In the genomic region with DNA sequence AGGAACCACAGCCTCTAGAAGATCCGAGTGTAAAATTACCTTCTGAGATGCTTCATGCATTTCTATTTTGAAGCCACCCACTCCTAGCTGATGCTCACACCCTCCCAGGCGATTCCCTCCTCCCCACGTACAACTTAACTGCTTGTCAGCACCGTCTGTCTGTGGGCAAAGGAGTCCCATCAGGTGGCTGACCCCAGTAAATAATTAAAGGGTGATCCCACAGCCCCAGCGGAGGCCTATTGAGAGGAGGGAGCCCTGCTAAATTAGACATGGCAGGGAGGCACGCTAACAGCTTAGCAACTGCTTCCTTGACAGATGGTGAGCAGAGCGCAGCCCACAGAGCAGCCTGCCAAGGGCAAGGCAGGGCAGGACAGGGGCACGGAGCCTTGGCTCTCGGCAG, we compare ENCODE assay signal across 9 mouse cellular contexts. TPM values are rescaled to one million over a fixed set of nuclear protein-coding genes. Genes with fewer than 3 reads are reported as not detected.
DNase-seq lines count a peak whose midpoint lies in the region; ATAC-seq lines count a peak whose summit lies in the region.
"Had no signal": no experiment of that assay in that cellular context is flagged by ENCODE, and none has a peak within 500 bp of the region (broad histone marks: within the 10 kb centered on the region; RNA-seq: fewer than 3 reads in every experiment).

No protein-coding gene starts in this region.

- H3K4me1 ChIP-seq in heart, embryonic 14.5 days (ENCODE audit: control insufficient read depth in 2 of 2, insufficient read depth in 2 of 2, low read length in 2 of 2): peaks cover 30 to 39% of the 10 kb centered on the region in 2 experiments
- peaks cover 39% of the 10 kb centered on the region for H3K4me1 ChIP-seq in hindbrain, embryonic 15.5 days (replicated peaks)
- peaks cover 23% of the 10 kb centered on the region; the same call in 1 of the 2 replicates for H3K4me1 ChIP-seq in neural tube, embryonic 14.5 days (ENCODE audit: control insufficient read depth, insufficient read depth, low read length)

- H3K4me3 ChIP-seq in heart, embryonic 14.5 days (ENCODE audit: control insufficient read depth in 1 of 2, insufficient read depth in 1 of 2, low read depth in 1 of 2, low read length in 2 of 2): no peak overlapping the region
- no peak overlapping the region for H3K4me3 ChIP-seq in hindbrain, embryonic 15.5 days
- no peak overlapping the region for H3K4me3 ChIP-seq in neural tube, embryonic 14.5 days (ENCODE audit: low read depth, low read length)

- no peak for DNase-seq in heart, postnatal 10 days
- peak; percentile 67 to 74 for DNase-seq in cerebellum, postnatal 25 days
- no peak for DNase-seq in urinary bladder, postnatal 10 days (ENCODE audit: low spot score)
- no peak for DNase-seq in natural killer cell, adult 2 months (ENCODE audit: low spot score in 2 of 2)
- no peak for DNase-seq in testis, postnatal 10 days (ENCODE audit: low spot score)
- DNase-seq: heart, adult 11 months had no signal

- H3K27ac ChIP-seq in heart, embryonic 14.5 days (replicated peaks in 1 of 2; ENCODE audit: control insufficient read depth in 1 of 2, insufficient read depth in 1 of 2, low read depth in 2 of 2, low read length in 2 of 2): no peak overlapping the region
- H3K27ac ChIP-seq in hindbrain, embryonic 15.5 days (replicated peaks): peak overlapping the region; percentile 20
- H3K27ac ChIP-seq in neural tube, embryonic 14.5 days (ENCODE audit: low read depth, low read length): peak overlapping the region; percentile 60; the same call in 1 of the 2 replicates

- H3K27me3 ChIP-seq in heart, embryonic 14.5 days (ENCODE audit: control insufficient read depth, insufficient read depth, low read length): no peaks in the 10 kb centered on the region
- no peaks in the 10 kb centered on the region for H3K27me3 ChIP-seq in hindbrain, embryonic 15.5 days
- H3K27me3 ChIP-seq in neural tube, embryonic 14.5 days (ENCODE audit: control insufficient read depth, insufficient read depth, low read length): no peaks in the 10 kb centered on the region

- H3K9me3 ChIP-seq in heart, embryonic 14.5 days (ENCODE audit: control insufficient read depth, low read length): no peaks in the 10 kb centered on the region
- no peaks in the 10 kb centered on the region for H3K9me3 ChIP-seq in hindbrain, embryonic 15.5 days
- H3K9me3 ChIP-seq in neural tube, embryonic 14.5 days (ENCODE audit: control insufficient read depth, low read length): no peaks in the 10 kb centered on the region

- peak overlapping the region; percentile 41; the same call in 1 of the 2 replicates for H3K9ac ChIP-seq in heart, embryonic 14.5 days (ENCODE audit: low read length)
- H3K9ac ChIP-seq in hindbrain, embryonic 15.5 days: no peak overlapping the region
- no peak overlapping the region for H3K9ac ChIP-seq in neural tube, embryonic 14.5 days (replicated peaks; ENCODE audit: low read depth, low read length)

- H3K36me3 ChIP-seq in heart, embryonic 14.5 days (ENCODE audit: control insufficient read depth, insufficient read depth, low read length): no peaks in the 10 kb centered on the region
- no peaks in the 10 kb centered on the region for H3K36me3 ChIP-seq in hindbrain, embryonic 15.5 days
- H3K36me3 ChIP-seq in neural tube, embryonic 14.5 days (ENCODE audit: control insufficient read depth, insufficient read depth, low read length): no peaks in the 10 kb centered on the region

- ATAC-seq in heart, embryonic 14.5 days (ENCODE audit: insufficient number of reproducible peaks, insufficient read depth, low FRiP score, low read depth): no peak
- ATAC-seq in hindbrain, embryonic 15.5 days (ENCODE audit: low FRiP score, low read depth): peak; percentile 62; the same call in 1 of the 2 replicates
- ATAC-seq in neural tube, embryonic 14.5 days (ENCODE audit: low read depth): peak; percentile 51; the same call in 1 of the 2 replicates

- intact Hi-C loops in heart, postnatal 10 days (cut with DNase I): no loop called here

- H3K4me2 ChIP-seq in heart, embryonic 14.5 days (ENCODE audit: low read length): no peak overlapping the region
- no peak overlapping the region for H3K4me2 ChIP-seq in hindbrain, embryonic 15.5 days
- no peak overlapping the region for H3K4me2 ChIP-seq in neural tube, embryonic 14.5 days (ENCODE audit: low read depth, low read length)

- WGBS in heart, embryonic 14.5 days: 34% methylated on average over 9 of the region's 9 CpGs
- 13% methylated on average over 9 of the region's 9 CpGs for WGBS in hindbrain, embryonic 15.5 days
- WGBS in neural tube, embryonic 14.5 days: 12% methylated on average over 9 of the region's 9 CpGs

RNA-seq across cellular contexts. Expression of a gene that starts 29.5 kb away (rescaled TPM):
- polyA plus RNA-seq in heart, embryonic 14.5 days (2014; fragmentation: Nextera tagmentation; extraction: Ambion mirVana): 4.3 and 5.8 TPM in 2 replicates
- 10 to 100 TPM; 10.4 to 11.9 TPM for total RNA-seq in heart, postnatal 10 days (2021)
- polyA plus RNA-seq in hindbrain, embryonic 15.5 days (2015; fragmentation: Nextera tagmentation; extraction: Ambion mirVana): 5.0 and 5.6 TPM in 2 replicates
- polyA plus RNA-seq in neural tube, embryonic 14.5 days (2014; fragmentation: Nextera tagmentation; extraction: Ambion mirVana): 8.6 and 8.9 TPM in 2 replicates

Comparison
In these comparisons a context has a peak if more than half of its experiments do, and no peak if none do; other contexts are left out.
1. H3K27ac ChIP-seq: peak in hindbrain, embryonic 15.5 days (single experiment) and neural tube, embryonic 14.5 days (single experiment); none in heart, embryonic 14.5 days (0 of 2).
2. DNase-seq: peak in cerebellum, postnatal 25 days (2 of 2); none in heart, postnatal 10 days (0 of 2), urinary bladder, postnatal 10 days (single experiment), natural killer cell, adult 2 months (0 of 2) and testis, postnatal 10 days (single experiment).